Comparison of ENCODE assay signal across 23 mouse cellular contexts in genomic region chr3:9895396-9896135, GRCm38 (mm10).
DNase-seq lines count a peak whose midpoint lies in the region; ATAC-seq and TF ChIP-seq lines count a peak whose summit lies in the region.
"Had no signal": no experiment of that assay in that cellular context is flagged by ENCODE, and none has a peak within 500 bp of the region (broad histone marks: within the 10 kb centered on the region; RNA-seq: fewer than 3 reads in every experiment).

No protein-coding gene starts in this region.

- no peaks in the 10 kb centered on the region for H3K27me3 ChIP-seq in heart, embryonic 11.5 days (ENCODE audit: control insufficient read depth, insufficient read depth, low read length)
- H3K27me3 ChIP-seq in thymus, adult 2 months (ENCODE audit: control insufficient read depth, insufficient read depth, low read length), result no peaks in the 10 kb centered on the region
- H3K27me3 ChIP-seq: embryonic facial prominence, embryonic 15.5 days; hindbrain, embryonic 15.5 days; liver, embryonic 12.5 days; megakaryocyte, embryonic 14.5 days; neural tube, embryonic 12.5 days had no signal

- H3K9me3 ChIP-seq in heart, embryonic 11.5 days (replicated peaks; ENCODE audit: control insufficient read depth, low read length), result no peaks in the 10 kb centered on the region
- H3K9me3 ChIP-seq: embryonic facial prominence, embryonic 15.5 days; forebrain, embryonic 10.5 days; hindbrain, embryonic 15.5 days; liver, embryonic 12.5 days; neural tube, embryonic 12.5 days had no signal

- no peaks in the 10 kb centered on the region for H3K4me1 ChIP-seq in heart, embryonic 11.5 days (ENCODE audit: control insufficient read depth, insufficient read depth, low read length)
- H3K4me1 ChIP-seq in thymus, adult 2 months (replicated peaks; ENCODE audit: control insufficient read depth, insufficient read depth, low read length), result peaks cover 40% of the 10 kb centered on the region
- H3K4me1 ChIP-seq: embryonic facial prominence, embryonic 15.5 days; liver, embryonic 12.5 days; neural tube, embryonic 12.5 days had no signal

- no peak for TF ChIP-seq CTCF in thymus, adult 2 months (IDR thresholded peaks at IDR 0.05; ENCODE audit: borderline replicate concordance, control insufficient read depth, extremely low read depth, insufficient read depth, low read length, poor library complexity)

- no peak overlapping the region for H3K27ac ChIP-seq in heart, embryonic 11.5 days (ENCODE audit: low read depth, low read length)
- H3K27ac ChIP-seq in thymus, adult 2 months (ENCODE audit: control insufficient read depth, insufficient read depth, low read length), result peak overlapping the region; percentile 60; the same call in 1 of the 2 replicates
- H3K27ac ChIP-seq: embryonic facial prominence, embryonic 15.5 days; forebrain, embryonic 10.5 days; hindbrain, embryonic 15.5 days; liver, embryonic 12.5 days; neural tube, embryonic 12.5 days had no signal

- no peaks in the 10 kb centered on the region for H3K36me3 ChIP-seq in heart, embryonic 11.5 days (ENCODE audit: control insufficient read depth, insufficient read depth, low read length)
- H3K36me3 ChIP-seq in thymus, adult 2 months (ENCODE audit: control insufficient read depth, insufficient read depth, low read length), result no peaks in the 10 kb centered on the region
- H3K36me3 ChIP-seq: embryonic facial prominence, embryonic 15.5 days; forebrain, embryonic 10.5 days; hindbrain, embryonic 15.5 days; liver, embryonic 12.5 days; neural tube, embryonic 12.5 days had no signal

- 88% methylated on average over 11 of the region's 11 CpGs for WGBS in heart, embryonic 11.5 days (ENCODE audit: insufficient replicate concordance)
- 55% methylated on average over 11 of the region's 11 CpGs for WGBS in thymus, adult 2 months

- H3K4me2 ChIP-seq in heart, embryonic 11.5 days, result no peak overlapping the region
- H3K4me2 ChIP-seq: embryonic facial prominence, embryonic 15.5 days; hindbrain, embryonic 15.5 days; liver, embryonic 12.5 days; neural tube, embryonic 12.5 days had no signal

- DNase-seq in heart, adult 11 months, result peak; percentile 80
- DNase-seq in CD4-positive, CD25-positive, alpha-beta regulatory T cell, adult 2 months (ENCODE audit: low read depth, low spot score), result peak; percentile 55
- peak; percentile 37 for DNase-seq in thymus, adult 2 months
- no peak for DNase-seq in kidney, postnatal 4 days
- DNase-seq in cerebellum, adult 11 months, result no peak
- no peak for DNase-seq in adrenal gland, adult 2 months
- DNase-seq: adrenal gland, postnatal 25 days; cerebellum, adult 9-11 months; gastrocnemius, postnatal 14 days; heart, postnatal 10 days; kidney, adult 2 months; left cerebral cortex, postnatal 4 days; right cerebral cortex, postnatal 14 days had no signal

- no peak for ATAC-seq in heart, embryonic 11.5 days (replicated peaks; ENCODE audit: insufficient number of reproducible peaks, low FRiP score, low TSS enrichment)
- peak; percentile 70 for ATAC-seq in megakaryocyte, adult 5-6 weeks (ENCODE audit: poor library complexity, severe bottlenecking)
- ATAC-seq: liver, embryonic 12.5 days; lung, postnatal 0 days; midbrain, embryonic 16.5 days had no signal

- H3K4me3 ChIP-seq in heart, embryonic 11.5 days (ENCODE audit: low read depth, low read length), result no peak overlapping the region
- H3K4me3 ChIP-seq in thymus, adult 2 months (ENCODE audit: control insufficient read depth, insufficient read depth, low read length), result no peak overlapping the region
- H3K4me3 ChIP-seq: embryonic facial prominence, embryonic 15.5 days; forebrain, embryonic 10.5 days; hindbrain, embryonic 15.5 days; liver, embryonic 12.5 days; megakaryocyte, embryonic 14.5 days; neural tube, embryonic 12.5 days had no signal

- TF ChIP-seq POLR2A in thymus, adult 2 months (IDR thresholded peaks at IDR 0.05; ENCODE audit: control insufficient read depth, extremely low read depth, insufficient read depth, low read length, poor library complexity), result no peak

- H3K9ac ChIP-seq in heart, embryonic 11.5 days (ENCODE audit: low read depth, low read length), result no peak overlapping the region
- H3K9ac ChIP-seq: embryonic facial prominence, embryonic 15.5 days; hindbrain, embryonic 15.5 days; liver, embryonic 12.5 days; neural tube, embryonic 12.5 days had no signal

Comparison
In these comparisons a context has a peak if more than half of its experiments do, and no peak if none do; other contexts are left out.
1. DNase-seq: peak in heart, adult 11 months (single experiment), CD4-positive, CD25-positive, alpha-beta regulatory T cell, adult 2 months (single experiment) and thymus, adult 2 months (single experiment); none in kidney, postnatal 4 days (0 of 2), cerebellum, adult 11 months (single experiment) and adrenal gland, adult 2 months (single experiment).